ENCODE assay signal across 16 mouse cellular contexts in the genomic region with DNA sequence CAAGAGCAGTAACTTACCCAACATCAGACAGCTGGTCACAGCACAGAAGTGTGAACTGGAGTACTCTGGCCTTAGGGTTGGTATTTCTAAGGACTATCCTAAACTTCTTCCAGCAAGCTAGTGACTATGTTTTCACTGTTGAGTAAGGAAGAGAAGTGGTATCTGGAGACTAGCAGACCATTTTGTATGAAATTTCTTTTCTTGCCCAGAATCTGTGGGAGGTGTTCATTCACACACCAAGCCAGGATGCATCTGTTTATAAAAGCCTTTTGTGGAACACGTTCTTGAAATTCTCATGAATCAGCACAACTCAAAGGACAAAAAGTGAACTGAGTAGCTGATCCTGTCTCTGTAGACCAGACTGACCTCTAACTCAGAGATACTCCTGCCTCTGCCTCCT.
"Had no signal": no experiment of that assay in that cellular context is flagged by ENCODE, and none has a peak within 500 bp of the region (broad histone marks: within the 10 kb centered on the region; RNA-seq: fewer than 3 reads in every experiment).

No protein-coding gene starts in this region.

- H3K4me1 ChIP-seq: intestine, embryonic 15.5 days; limb, embryonic 13.5 days; neural tube, embryonic 15.5 days had no signal

- H3K9me3 ChIP-seq: intestine, embryonic 15.5 days; limb, embryonic 13.5 days; neural tube, embryonic 15.5 days had no signal

- H3K27me3 ChIP-seq: intestine, embryonic 15.5 days; neural tube, embryonic 15.5 days had no signal

- H3K36me3 ChIP-seq: intestine, embryonic 15.5 days; limb, embryonic 13.5 days; neural tube, embryonic 15.5 days had no signal

- H3K27ac ChIP-seq: intestine, embryonic 15.5 days; layer of hippocampus, adult 2 months; limb, embryonic 13.5 days; liver, embryonic 14.5 days; neural tube, embryonic 15.5 days had no signal

- H3K4me3 ChIP-seq: intestine, embryonic 15.5 days; layer of hippocampus, adult 2 months; limb, embryonic 13.5 days; myocyte; neural tube, embryonic 15.5 days had no signal

- H3K4me2 ChIP-seq: intestine, embryonic 15.5 days; limb, embryonic 13.5 days; neural tube, embryonic 15.5 days had no signal

- DNase-seq: kidney, adult 18-20 months; kidney, postnatal 10 days; kidney, postnatal 4 days; lung, adult 18-20 months; lung, postnatal 36 days; midbrain, embryonic 14.5 days; right cerebral cortex, postnatal 14 days; spleen, adult 18-20 months; thymus, postnatal 36 days had no signal

- H3K9ac ChIP-seq: intestine, embryonic 15.5 days; limb, embryonic 13.5 days; liver, embryonic 14.5 days; neural tube, embryonic 15.5 days had no signal

- ATAC-seq: intestine, embryonic 15.5 days; lung, postnatal 0 days had no signal
